Mouse (Mus musculus) liver, adult 2 months (tissue): Measurements from ENCODE around the gene Tdrkh. TPM values are rescaled to one million over a fixed set of nuclear protein-coding genes. Genes with fewer than 3 reads are reported as not detected.

Experiments used
- DNase-seq: peaks from one replicate; pipeline ENCODE4 v3.0.0-alpha.2; 2011; ENCODE audit warnings: low read depth, low spot score; ENCODE audit errors: extremely low read depth
- H3K27ac ChIP-seq: fragments of 200-500 bp; replicated peaks from 2 replicates; pipeline ENCODE4 v1.5.1; 2012; ENCODE audit warnings: low read depth, mild to moderate bottlenecking, control low read depth, inconsistent platforms, low read length; ENCODE audit not compliant: insufficient read depth
- H3K27me3 ChIP-seq: fragments of 200-500 bp; 2 replicates; pipeline ENCODE4 v1.6.1; 2012; ENCODE audit warnings: mild to moderate bottlenecking, moderate library complexity, low read length, inconsistent platforms; ENCODE audit not compliant: control insufficient read depth, insufficient read depth
- H3K36me3 ChIP-seq: fragments of 200-500 bp; 2 replicates; pipeline ENCODE4 v1.6.1; 2012; ENCODE audit warnings: low read length, inconsistent platforms; ENCODE audit not compliant: control insufficient read depth, insufficient read depth
- H3K4me1 ChIP-seq: fragments of 200-500 bp; 2 replicates; pipeline ENCODE4 v1.6.1; 2011; ENCODE audit warnings: low read length; ENCODE audit not compliant: control insufficient read depth, insufficient read depth
- H3K4me3 ChIP-seq: fragments of 200-500 bp; 2 replicates; pipeline ENCODE4 v1.5.1; 2011; ENCODE audit warnings: low read depth, mild to moderate bottlenecking, control low read depth, low read length, moderate library complexity; ENCODE audit not compliant: insufficient read depth
- H3K79me2 ChIP-seq: fragments of 200-500 bp; 2 replicates; pipeline ENCODE4 v1.6.1; 2012; ENCODE audit warnings: inconsistent platforms, mild to moderate bottlenecking, low read length, moderate library complexity; ENCODE audit not compliant: control insufficient read depth, insufficient read depth
- H3K9ac ChIP-seq: fragments of 200-500 bp; 2 replicates; pipeline ENCODE4 v1.6.1; 2012; ENCODE audit warnings: low read depth, mild to moderate bottlenecking, control low read depth, inconsistent platforms, low read length
- CTCF ChIP-seq: fragments of 200-500 bp; IDR thresholded peaks from 2 replicates; pipeline ENCODE4 v1.5.1; 2011; ENCODE audit warnings: low read depth, low read length, control low read depth
- POLR2A ChIP-seq: fragments of 200-500 bp; IDR thresholded peaks from 2 replicates; pipeline ENCODE4 v1.6.1; 2011; ENCODE audit warnings: low read length, control low read depth; ENCODE audit not compliant: insufficient read depth; ENCODE audit errors: extremely low read depth
- WGBS: fragments of 180-500 bp; shearing (Covaris S2); methylation state at CpG from one replicate; pipeline ENCODE4 v1.1.7; 2018; 5-methylcytosine and 5-hydroxymethylcytosine counted together
- polyA plus RNA-seq: library from polyadenylated mRNA; depleted of rRNA; stranded (reverse); fragments of >200 nt; gene quantifications from 2 replicates; pipeline ENCODE4 v1.2.3, GENCODE M21; 2012
- total RNA-seq: library from RNA; depleted of rRNA; stranded (reverse); fragments of >200 nt; gene quantifications from 2 replicates; pipeline ENCODE4 v1.2.3, GENCODE M21; 2014

Tdrkh gene
- total and polyA plus RNA-seq, 2 experiments, result 0.66 to 1.8 TPM

DNA sequence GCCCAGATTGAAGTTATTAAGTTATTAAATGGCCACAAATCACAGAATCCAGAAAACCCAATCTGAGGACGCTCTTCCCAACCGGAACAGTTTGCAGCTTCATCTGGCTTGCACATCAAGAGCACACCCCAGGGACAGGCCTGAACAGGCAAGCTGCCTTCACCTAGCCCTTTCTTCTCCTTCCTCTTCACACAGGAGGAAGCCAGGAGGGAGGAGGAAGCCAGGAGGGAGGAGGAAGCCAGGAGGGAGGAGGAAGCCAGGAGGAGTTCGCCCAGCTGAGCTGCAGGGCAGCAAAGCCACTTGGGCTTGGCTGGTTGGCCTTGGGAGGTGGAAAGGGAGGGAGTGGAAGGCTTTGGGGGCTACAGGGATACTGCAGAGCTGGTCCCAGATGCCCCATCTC is 55.9 kb downstream of the Tdrkh start:
- Histone ChIP-seq H3K4me3 (no peak overlapping the region), H3K4me1 (no peaks in the 10 kb centered on the region), H3K27me3 (no peaks in the 10 kb centered on the region), H3K36me3 (no peaks in the 10 kb centered on the region), H3K27ac (no peak overlapping the region), H3K79me2 (no peaks in the 10 kb centered on the region), H3K9ac (no peak overlapping the region)
- DNase-seq, result no peak
- WGBS, result 65% methylated on average over 3 of the region's 3 CpGs
- no peak for TF ChIP-seq CTCF
- no peak for TF ChIP-seq POLR2A

DNA sequence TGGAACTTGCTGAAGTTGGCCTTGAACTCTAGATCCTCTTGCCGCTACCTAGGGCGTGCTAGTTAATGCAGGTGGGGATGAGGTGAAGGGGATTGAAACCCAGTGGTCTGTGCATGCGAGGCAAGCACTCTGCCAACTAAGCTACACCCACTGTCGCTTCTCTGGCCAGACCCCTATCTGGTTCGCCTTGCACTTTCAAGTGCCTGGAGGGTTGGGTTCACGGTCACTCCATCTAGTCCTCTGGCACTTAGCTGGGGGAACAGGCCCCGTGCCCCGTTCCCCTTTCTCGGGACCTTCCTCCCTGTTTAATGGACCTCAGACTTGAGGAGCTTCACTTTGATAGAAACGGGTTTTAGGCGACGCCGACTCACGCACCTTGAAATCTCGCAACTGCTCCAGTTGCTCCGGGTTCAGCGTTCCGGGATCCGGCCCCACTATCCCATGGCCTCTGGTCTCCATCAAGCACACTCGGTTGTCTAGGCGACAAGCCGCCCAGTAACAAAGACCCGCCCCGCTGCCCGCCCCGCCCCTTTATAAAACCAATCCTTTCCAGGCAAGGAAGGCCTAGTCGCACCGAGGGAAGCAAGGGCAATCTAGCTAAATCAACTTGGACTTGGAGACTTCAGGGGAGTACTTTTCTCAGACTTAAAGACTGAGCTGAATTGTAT is 59.5 kb downstream of the Tdrkh start:
- H3K79me2 ChIP-seq, result no peaks in the 10 kb centered on the region
- peak; percentile 23 for DNase-seq
- H3K4me1 ChIP-seq, result no peaks in the 10 kb centered on the region
- 23% methylated on average over 28 of the region's 28 CpGs for WGBS
- H3K27ac ChIP-seq, result no peak overlapping the region
- no peak overlapping the region for H3K9ac ChIP-seq
- no peaks in the 10 kb centered on the region for H3K27me3 ChIP-seq
- H3K4me3 ChIP-seq, result no peak overlapping the region
- no peaks in the 10 kb centered on the region for H3K36me3 ChIP-seq
- TF ChIP-seq CTCF, result no peak
- no peak for TF ChIP-seq POLR2A

DNA sequence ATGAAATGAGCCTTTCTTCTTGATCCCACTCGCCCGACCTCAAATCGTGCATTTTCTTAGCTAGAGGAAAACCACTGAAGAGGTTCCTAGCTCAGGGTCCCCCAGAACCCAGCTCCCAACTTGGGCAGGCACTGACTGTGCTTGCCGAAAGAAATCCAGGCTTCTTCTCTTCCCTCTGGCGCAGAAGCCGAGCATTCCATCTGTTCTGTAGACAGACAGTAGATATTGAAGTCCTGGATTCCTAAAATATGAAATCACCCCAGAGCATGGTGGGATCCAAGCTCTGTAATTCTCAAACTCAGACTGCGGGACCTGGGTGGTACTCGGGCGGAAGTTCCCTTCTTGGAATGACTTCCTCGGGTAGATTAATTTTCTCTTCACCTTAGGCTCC is 60.0 kb downstream of the Tdrkh start:
- no peak overlapping the region for H3K4me3 ChIP-seq
- no peaks in the 10 kb centered on the region for H3K27me3 ChIP-seq
- TF ChIP-seq POLR2A (no peak), CTCF (no peak)
- H3K36me3 ChIP-seq, result no peaks in the 10 kb centered on the region
- 73% methylated on average over 10 of the region's 10 CpGs for WGBS
- H3K9ac ChIP-seq, result no peak overlapping the region
- H3K27ac ChIP-seq, result no peak overlapping the region
- no peak for DNase-seq
- no peaks in the 10 kb centered on the region for H3K4me1 ChIP-seq
- H3K79me2 ChIP-seq, result no peaks in the 10 kb centered on the region

DNA sequence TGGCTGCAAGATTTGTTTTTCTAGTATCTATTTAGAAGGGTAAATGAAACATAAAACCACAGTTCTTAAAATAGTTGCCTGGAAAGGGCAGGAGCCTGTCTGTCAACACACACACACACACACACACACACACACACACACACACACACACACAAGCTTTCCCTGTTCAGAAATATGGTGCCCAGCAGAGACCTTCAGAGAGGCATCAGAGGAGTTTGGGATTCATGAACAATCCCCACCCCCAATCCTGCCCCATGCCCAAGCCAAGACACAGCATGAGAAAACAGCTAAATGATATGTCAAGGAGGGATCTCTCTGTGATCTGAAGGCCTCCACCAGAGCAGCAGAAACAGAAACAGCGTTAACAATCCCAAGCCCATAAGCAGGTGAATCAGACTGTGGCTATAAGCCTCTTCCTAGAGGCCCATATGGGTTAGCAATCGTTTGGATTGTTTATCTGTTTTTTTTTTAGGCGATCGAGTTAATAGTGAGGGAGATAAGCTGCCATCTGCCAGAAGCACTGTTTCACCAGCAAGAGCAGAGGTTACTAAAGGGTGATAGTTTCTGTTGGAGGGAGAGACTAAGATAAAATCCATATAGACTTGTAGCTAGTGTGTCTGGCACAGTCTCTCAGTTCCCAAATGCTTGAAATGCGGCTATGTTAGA is 60.6 kb downstream of the Tdrkh start:
- TF ChIP-seq CTCF (no peak), POLR2A (no peak)

DNA sequence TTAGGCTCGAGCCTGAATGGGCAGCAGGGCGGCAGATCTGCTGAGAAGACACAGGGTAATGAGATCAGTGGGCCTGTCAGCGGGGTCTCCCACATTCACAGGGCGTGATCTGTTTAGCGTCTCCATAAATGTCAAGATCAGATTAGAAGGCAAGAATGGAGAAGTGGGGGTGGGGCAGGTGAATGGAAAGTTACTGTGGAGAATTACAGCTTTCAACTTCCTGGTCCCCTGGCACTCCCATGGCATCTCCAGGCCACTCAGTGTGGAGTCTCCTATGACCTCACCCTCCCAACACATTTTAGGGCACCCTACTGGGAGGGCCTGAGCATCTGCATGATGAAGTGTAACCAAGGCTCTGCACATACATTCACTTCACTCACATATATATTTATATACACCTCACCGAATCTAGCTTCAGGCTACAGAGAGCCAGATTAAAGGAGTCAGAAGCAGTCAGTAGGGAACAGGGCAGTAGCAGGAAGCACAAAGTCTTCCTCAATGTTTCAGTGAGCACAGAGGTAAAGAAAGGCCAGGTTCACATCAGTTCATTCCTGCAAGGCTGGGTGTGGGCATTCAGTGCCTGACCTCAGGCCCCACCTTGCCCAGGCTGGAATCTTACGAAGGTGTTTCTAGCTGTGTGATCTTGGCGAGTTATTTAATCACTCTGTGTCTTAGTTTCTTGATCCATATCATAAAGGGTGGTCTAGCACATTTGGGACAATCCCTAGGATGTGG is 63.4 kb downstream of the Tdrkh start:
- no peak overlapping the region for H3K27ac ChIP-seq
- H3K4me3 ChIP-seq, result no peak overlapping the region
- TF ChIP-seq POLR2A (no peak), CTCF (no peak)
- peaks cover 7% of the 10 kb centered on the region; the same call in 1 of the 2 replicates for H3K27me3 ChIP-seq
- DNase-seq, result no peak
- no peaks in the 10 kb centered on the region for H3K36me3 ChIP-seq
- H3K4me1 ChIP-seq, result no peaks in the 10 kb centered on the region
- WGBS, result 79% methylated on average over 8 of the region's 8 CpGs
- no peaks in the 10 kb centered on the region for H3K79me2 ChIP-seq
- H3K9ac ChIP-seq, result no peak overlapping the region

More for the DNA sequence above, 60.6 kb downstream of the Tdrkh start:
- WGBS, result 52% methylated on average over 5 of the region's 5 CpGs
- DNase-seq, result no peak
- Histone ChIP-seq H3K27ac (no peak overlapping the region), H3K9ac (no peak overlapping the region), H3K4me3 (no peak overlapping the region), H3K27me3 (peaks cover 3% of the 10 kb centered on the region; the same call in 1 of the 2 replicates), H3K36me3 (no peaks in the 10 kb centered on the region), H3K4me1 (no peaks in the 10 kb centered on the region), H3K79me2 (no peaks in the 10 kb centered on the region)

DNA sequence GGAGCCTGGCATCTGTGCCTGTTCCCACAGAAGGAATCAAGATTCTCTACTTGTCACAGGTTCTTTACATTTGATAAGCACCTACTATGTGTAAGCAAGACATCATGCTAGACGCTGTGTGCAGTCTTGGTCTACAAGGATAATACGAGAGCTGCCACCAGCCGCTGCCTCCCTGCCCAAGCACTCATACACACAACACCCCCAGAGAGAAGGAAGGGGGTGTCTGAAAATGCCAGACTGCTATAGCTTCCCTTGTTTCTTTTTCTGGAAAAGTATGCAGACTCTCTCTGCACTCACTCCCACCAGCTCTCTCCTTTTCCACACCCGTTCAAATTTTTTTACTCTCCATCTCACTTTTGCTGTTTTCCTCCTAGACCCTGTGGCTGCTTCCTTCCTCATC is 64.4 kb downstream of the Tdrkh start:
- no peak overlapping the region for H3K9ac ChIP-seq
- H3K4me1 ChIP-seq, result no peaks in the 10 kb centered on the region
- peaks cover 7% of the 10 kb centered on the region; the same call in 1 of the 2 replicates for H3K27me3 ChIP-seq
- H3K79me2 ChIP-seq, result no peaks in the 10 kb centered on the region
- TF ChIP-seq CTCF, result no peak
- DNase-seq, result no peak
- no peak overlapping the region for H3K4me3 ChIP-seq
- H3K36me3 ChIP-seq, result no peaks in the 10 kb centered on the region
- no peak overlapping the region for H3K27ac ChIP-seq
- WGBS, result 66% methylated on average over 4 of the region's 4 CpGs
